In the genomic region with DNA sequence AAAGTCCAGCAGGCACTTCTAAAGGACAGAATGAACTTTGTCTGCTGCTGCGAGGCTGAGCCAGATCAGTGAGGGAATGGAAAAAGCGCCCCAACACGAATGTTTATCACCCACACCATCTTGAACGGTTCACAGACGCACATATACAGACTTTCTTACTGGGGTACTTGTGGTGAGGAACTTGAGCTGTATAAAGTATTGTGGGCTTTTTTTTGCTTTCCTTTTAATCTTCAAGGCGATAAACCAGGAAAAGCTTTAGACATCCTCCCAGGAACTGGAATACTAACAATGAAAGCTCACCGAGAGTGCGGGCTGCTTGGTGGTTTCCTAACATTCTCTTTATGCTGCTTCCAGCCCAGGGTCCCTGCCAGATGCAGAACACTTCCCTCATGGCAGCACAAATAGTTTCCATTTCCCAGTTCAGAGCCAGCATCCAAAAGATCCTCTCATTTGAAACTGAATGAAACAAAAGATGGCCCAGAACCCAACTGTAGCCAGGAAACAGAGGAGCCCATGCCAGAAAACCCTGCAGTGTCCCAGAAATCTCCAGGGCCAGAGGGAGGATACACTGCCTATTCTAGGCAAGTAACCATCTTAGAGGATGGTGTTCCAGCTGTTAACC, we compare ENCODE assay signal across 11 mouse cellular contexts. TPM values are rescaled to one million over a fixed set of nuclear protein-coding genes. Genes with fewer than 3 reads are reported as not detected.
DNase-seq lines count a peak whose midpoint lies in the region; ATAC-seq and TF ChIP-seq lines count a peak whose summit lies in the region.
"Had no signal": no experiment of that assay in that cellular context is flagged by ENCODE, and none has a peak within 500 bp of the region (broad histone marks: within the 10 kb centered on the region; RNA-seq: fewer than 3 reads in every experiment).

No protein-coding gene starts in this region.

- H3K27me3 ChIP-seq in hindbrain, embryonic 16.5 days (replicated peaks; ENCODE audit: control insufficient read depth, insufficient read depth, low read length) = no peaks in the 10 kb centered on the region
- no peaks in the 10 kb centered on the region for H3K27me3 ChIP-seq in hindbrain, embryonic 11.5 days (ENCODE audit: control insufficient read depth, insufficient read depth, low read length)
- no peaks in the 10 kb centered on the region for H3K27me3 ChIP-seq in limb, embryonic 14.5 days (ENCODE audit: control insufficient read depth, insufficient read depth, low read length)
- H3K27me3 ChIP-seq: neural tube, embryonic 13.5 days had no signal

- 63% methylated on average over 8 of the region's 8 CpGs for WGBS in hindbrain, embryonic 16.5 days
- WGBS in hindbrain, embryonic 11.5 days = 74% methylated on average over 8 of the region's 8 CpGs
- WGBS in limb, embryonic 14.5 days = 19% methylated on average over 8 of the region's 8 CpGs

- no peaks in the 10 kb centered on the region for H3K4me1 ChIP-seq in hindbrain, embryonic 16.5 days (ENCODE audit: control insufficient read depth, insufficient read depth, low read depth, low read length)
- no peaks in the 10 kb centered on the region for H3K4me1 ChIP-seq in hindbrain, embryonic 11.5 days (replicated peaks; ENCODE audit: control insufficient read depth, insufficient read depth, low read length)
- H3K4me1 ChIP-seq in limb, embryonic 14.5 days (ENCODE audit: control insufficient read depth, insufficient read depth, low read length) = peaks cover 46% of the 10 kb centered on the region

- H3K9ac ChIP-seq in hindbrain, embryonic 16.5 days (ENCODE audit: low read depth, low read length) = no peak overlapping the region
- H3K9ac ChIP-seq in hindbrain, embryonic 11.5 days (ENCODE audit: low read depth, low read length) = no peak overlapping the region
- no peak overlapping the region for H3K9ac ChIP-seq in limb, embryonic 14.5 days (ENCODE audit: low read depth, low read length, severe bottlenecking)
- H3K9ac ChIP-seq: neural tube, embryonic 13.5 days had no signal

- H3K36me3 ChIP-seq in hindbrain, embryonic 16.5 days (ENCODE audit: control insufficient read depth, insufficient read depth, low read length) = no peaks in the 10 kb centered on the region
- no peaks in the 10 kb centered on the region for H3K36me3 ChIP-seq in hindbrain, embryonic 11.5 days (ENCODE audit: control insufficient read depth, insufficient read depth, low read length)
- no peaks in the 10 kb centered on the region for H3K36me3 ChIP-seq in limb, embryonic 14.5 days (ENCODE audit: control insufficient read depth, insufficient read depth, low read length)
- H3K36me3 ChIP-seq: G1E; neural tube, embryonic 13.5 days had no signal

- no peak overlapping the region for H3K4me2 ChIP-seq in hindbrain, embryonic 16.5 days (ENCODE audit: low read length)
- H3K4me2 ChIP-seq in hindbrain, embryonic 11.5 days (replicated peaks; ENCODE audit: low read depth, low read length) = no peak overlapping the region
- H3K4me2 ChIP-seq in limb, embryonic 14.5 days (replicated peaks; ENCODE audit: low read depth, low read length, severe bottlenecking) = peak overlapping the region; percentile 32
- H3K4me2 ChIP-seq: neural tube, embryonic 13.5 days had no signal

- DNase-seq in hindbrain, embryonic 11.5 days (ENCODE audit: low spot score) = no peak
- DNase-seq in cerebellum, adult 9-11 months = peak; percentile 39
- DNase-seq in kidney, adult 8-10 months = peak; percentile 14
- peak; percentile 72 for DNase-seq in limb, embryonic 14.5 days (ENCODE audit: low spot score)
- DNase-seq in testis, postnatal 14 days (ENCODE audit: low spot score) = peak; percentile 41

- peak; percentile 86 for ATAC-seq in hindbrain, embryonic 16.5 days
- no peak for ATAC-seq in hindbrain, embryonic 11.5 days (ENCODE audit: low FRiP score)
- peak; percentile 43 for ATAC-seq in granulocyte monocyte progenitor cell, adult 5-6 weeks (replicated peaks; ENCODE audit: poor library complexity, severe bottlenecking)
- peak; percentile 58 for ATAC-seq in limb, embryonic 14.5 days (ENCODE audit: low FRiP score, low read depth)
- ATAC-seq in monocyte, adult 5-6 weeks (replicated peaks; ENCODE audit: insufficient number of reproducible peaks, low FRiP score, low TSS enrichment, poor library complexity, severe bottlenecking) = no peak

- H3K4me3 ChIP-seq in hindbrain, embryonic 16.5 days (ENCODE audit: low read length) = no peak overlapping the region
- H3K4me3 ChIP-seq in hindbrain, embryonic 11.5 days (ENCODE audit: low read depth, low read length) = no peak overlapping the region
- no peak overlapping the region for H3K4me3 ChIP-seq in limb, embryonic 14.5 days (replicated peaks; ENCODE audit: low read length)
- H3K4me3 ChIP-seq: erythroblast, embryonic 14.5 days; neural tube, embryonic 13.5 days had no signal

- no peak for TF ChIP-seq POLR2A in limb, embryonic 14.5 days (IDR thresholded peaks at IDR 0.05; ENCODE audit: borderline replicate concordance, extremely low read depth, insufficient read depth, insufficient read length)

- H3K27ac ChIP-seq in hindbrain, embryonic 16.5 days (ENCODE audit: low read depth, low read length) = peak overlapping the region; percentile 55
- no peak overlapping the region for H3K27ac ChIP-seq in hindbrain, embryonic 11.5 days (ENCODE audit: low read depth, low read length)
- H3K27ac ChIP-seq in limb, embryonic 14.5 days (replicated peaks; ENCODE audit: low read depth, low read length) = peak overlapping the region; percentile 70
- H3K27ac ChIP-seq: neural tube, embryonic 13.5 days had no signal

- H3K9me3 ChIP-seq in hindbrain, embryonic 16.5 days (ENCODE audit: control insufficient read depth, low read length) = no peaks in the 10 kb centered on the region
- no peaks in the 10 kb centered on the region for H3K9me3 ChIP-seq in hindbrain, embryonic 11.5 days (ENCODE audit: control insufficient read depth, low read length)
- no peaks in the 10 kb centered on the region for H3K9me3 ChIP-seq in limb, embryonic 14.5 days (ENCODE audit: control insufficient read depth, low read length)
- H3K9me3 ChIP-seq: G1E; neural tube, embryonic 13.5 days had no signal

RNA-seq across cellular contexts. Expression of a gene that starts 43.3 kb away (rescaled TPM):
- 7.1 and 9.0 TPM in 2 replicates for polyA plus RNA-seq in hindbrain, embryonic 16.5 days (2015; fragmentation: Nextera tagmentation; extraction: Ambion mirVana)
- polyA plus RNA-seq in hindbrain, embryonic 11.5 days (2014; fragmentation: Nextera tagmentation; extraction: Ambion mirVana) = 12.3 and 12.6 TPM in 2 replicates
- 0.19 and 3.0 TPM in 2 replicates for total RNA-seq in granulocyte monocyte progenitor cell, adult 5-6 weeks (2014; fragmentation: Nextera tagmentation)
- total RNA-seq in granulocyte monocyte progenitor cell, adult 5-6 weeks (2017) = 0.21 and 0.34 TPM in 2 replicates
- 13.4 and 14.3 TPM in 2 replicates for polyA plus RNA-seq in limb, embryonic 14.5 days (2012; rRNA removed)
- 18.7 and 20.9 TPM in 2 replicates for polyA plus RNA-seq in limb, embryonic 14.5 days (2014; fragmentation: Nextera tagmentation; extraction: Ambion mirVana)
- 10.9 to 19.2 TPM (median 11.8 TPM) in 3 replicates for total RNA-seq in monocyte, adult 5-6 weeks (2017)
- polyA plus RNA-seq: erythroblast, embryonic 14.5 days had no signal

Comparison
In these comparisons a context has a peak if more than half of its experiments do, and no peak if none do; other contexts are left out.
1. ATAC-seq: peak in hindbrain, embryonic 16.5 days (single experiment), granulocyte monocyte progenitor cell, adult 5-6 weeks (single experiment) and limb, embryonic 14.5 days (single experiment); none in hindbrain, embryonic 11.5 days (single experiment) and monocyte, adult 5-6 weeks (single experiment).